Mouse (Mus musculus): ENCODE measurements around the gene Myo1d.

Myo1d gene

GRCm38 (mm10) chr11:80724701-80725100 lies 55.1 kb downstream of the Myo1d start:
- DNase-seq (ENCODE audit: extremely low spot score): no peak

- no peak for DNase-seq (ENCODE audit: extremely low spot score)
Observed at GRCm38 (mm10) chr11:80723406-80724047, 56.3 kb downstream of the Myo1d start.

- no peak for DNase-seq (ENCODE audit: extremely low spot score)
Observed at GRCm38 (mm10) chr11:80719014-80719413, 60.8 kb downstream of the Myo1d start.

- no peak for DNase-seq (ENCODE audit: extremely low spot score)
Observed at GRCm38 (mm10) chr11:80718036-80718435, 61.8 kb downstream of the Myo1d start.

GRCm38 (mm10) chr11:80715115-80715514 lies 64.7 kb downstream of the Myo1d start:
- DNase-seq (ENCODE audit: extremely low spot score): no peak

GRCm38 (mm10) chr11:80713705-80714104 lies 66.1 kb downstream of the Myo1d start:
- DNase-seq (ENCODE audit: extremely low spot score): no peak

GRCm38 (mm10) chr11:80712201-80712600 lies 67.6 kb downstream of the Myo1d start:
- DNase-seq (ENCODE audit: extremely low spot score): no peak

GRCm38 (mm10) chr11:80711336-80711735 lies 68.5 kb downstream of the Myo1d start:
- DNase-seq (ENCODE audit: extremely low spot score): no peak

- no peak for DNase-seq (ENCODE audit: extremely low spot score)
Observed at GRCm38 (mm10) chr11:80700611-80701010, 79.2 kb downstream of the Myo1d start.

- no peak for DNase-seq (ENCODE audit: extremely low spot score)
Observed at GRCm38 (mm10) chr11:80698721-80699120, 81.1 kb downstream of the Myo1d start.

GRCm38 (mm10) chr11:80696350-80696749 lies 83.5 kb downstream of the Myo1d start:
- DNase-seq (ENCODE audit: extremely low spot score): peak; percentile 28

- DNase-seq (ENCODE audit: extremely low spot score): no peak
Observed at GRCm38 (mm10) chr11:80684603-80685002, 95.2 kb downstream of the Myo1d start.

GRCm38 (mm10) chr11:80682745-80683144 lies 97.1 kb downstream of the Myo1d start:
- DNase-seq (ENCODE audit: extremely low spot score): no peak

GRCm38 (mm10) chr11:80673013-80673412 lies 106.8 kb downstream of the Myo1d start:
- no peak for DNase-seq (ENCODE audit: extremely low spot score)

GRCm38 (mm10) chr11:80670391-80670790 lies 109.4 kb downstream of the Myo1d start:
- peak; percentile 49 for DNase-seq (ENCODE audit: extremely low spot score)

- no peak for DNase-seq (ENCODE audit: extremely low spot score)
Observed at GRCm38 (mm10) chr11:80669934-80670333, 109.9 kb downstream of the Myo1d start.

- DNase-seq (ENCODE audit: extremely low spot score): no peak
Observed at GRCm38 (mm10) chr11:80666211-80666610, 113.6 kb downstream of the Myo1d start.

- DNase-seq (ENCODE audit: extremely low spot score): no peak
Observed at GRCm38 (mm10) chr11:80664261-80664660, 115.6 kb downstream of the Myo1d start.

- DNase-seq (ENCODE audit: extremely low spot score): no peak
Observed at GRCm38 (mm10) chr11:80645111-80645510, 134.7 kb downstream of the Myo1d start.

GRCm38 (mm10) chr11:80628992-80629865 lies 150.6 kb downstream of the Myo1d start:
- DNase-seq (ENCODE audit: extremely low spot score): no peak

- no peak for DNase-seq (ENCODE audit: extremely low spot score)
Observed at GRCm38 (mm10) chr11:80628581-80628980, 151.2 kb downstream of the Myo1d start.

- DNase-seq (ENCODE audit: extremely low spot score): peak; percentile 39
Observed at GRCm38 (mm10) chr11:80623038-80623380, 156.8 kb downstream of the Myo1d start.

Data from embryo, embryonic 9.5 days (tissue).